Mouse (Mus musculus) hindbrain, embryonic 14.5 days (tissue): ENCODE results near the gene Cep57. TPM values are rescaled to one million over a fixed set of nuclear protein-coding genes. Genes with fewer than 3 reads are reported as not detected.
"Not testable (repeated sequence)": the region's sequence is repeated elsewhere in the genome, so short reads cannot be mapped to it uniquely, and the experiment has no call there.

Source experiments
- ATAC-seq: fragments of 200-750 bp; cut with Nextera tagmentation; 2 replicates; pipeline ENCODE4 v1.8.0; 2017; ENCODE audit warnings: moderate number of reproducible peaks, mild to moderate bottlenecking, moderate TSS enrichment, moderate library complexity; ENCODE audit not compliant: low FRiP score
- DNase-seq: peaks from one replicate; pipeline ENCODE4 v3.0.0-alpha.2; 2015; ENCODE audit warnings: low spot score
- H3K27ac ChIP-seq: fragments of 300-500 bp; sonication (generic); 2 replicates; pipeline ENCODE4 v1.5.1; 2014; ENCODE audit warnings: mild to moderate bottlenecking, moderate library complexity
- H3K27me3 ChIP-seq: fragments of 300-500 bp; sonication (generic); 2 replicates; pipeline ENCODE4 v1.6.1; 2014; ENCODE audit warnings: mild to moderate bottlenecking, low read length, mixed read lengths; ENCODE audit not compliant: control insufficient read depth, insufficient read depth
- H3K36me3 ChIP-seq: fragments of 300-500 bp; sonication (generic); replicated peaks from 2 replicates; pipeline ENCODE4 v1.6.1; 2014; ENCODE audit not compliant: control insufficient read depth, insufficient read depth
- H3K4me1 ChIP-seq: fragments of 300-500 bp; sonication (generic); replicated peaks from 2 replicates; pipeline ENCODE4 v1.6.1; 2014; ENCODE audit warnings: antibody characterized with exemption, low read length, mixed read lengths; ENCODE audit not compliant: control insufficient read depth, insufficient read depth
- H3K4me2 ChIP-seq: fragments of 300-500 bp; sonication (generic); replicated peaks from 2 replicates; pipeline ENCODE4 v1.6.1; 2014; ENCODE audit warnings: mild to moderate bottlenecking, moderate library complexity
- H3K4me3 ChIP-seq: fragments of 300-500 bp; sonication (generic); replicated peaks from 2 replicates; pipeline ENCODE4 v1.5.1; 2014; ENCODE audit warnings: mild to moderate bottlenecking, low read length
- H3K9ac ChIP-seq: fragments of 300-500 bp; sonication (generic); 2 replicates; pipeline ENCODE4 v1.6.1; 2014
- H3K9me3 ChIP-seq: fragments of 300-500 bp; sonication (generic); 2 replicates; pipeline ENCODE4 v1.6.1; 2016; ENCODE audit warnings: low read length; ENCODE audit not compliant: control insufficient read depth
- WGBS: fragments of 180-500 bp; shearing (Covaris S2); extraction: QIAGEN DNeasy Blood & Tissue Kit; methylation state at CpG from one replicate; pipeline ENCODE4 v1.1.7; 2014; 5-methylcytosine and 5-hydroxymethylcytosine counted together
- polyA plus RNA-seq: library from polyadenylated mRNA; unstranded; fragments of >200 nt; fragmentation: Nextera tagmentation; extraction: Ambion mirVana; gene quantifications from 2 replicates; pipeline ENCODE4 v1.2.1, GENCODE M21; 2014

Cep57 gene
- polyA plus RNA-seq, 1 experiment from 2014 or later = 35.5 TPM

- Histone ChIP-seq H3K4me1 (no peaks in the 10 kb centered on the region), H3K27ac (no peak overlapping the region), H3K36me3 (peaks cover 88% of the 10 kb centered on the region), H3K4me3 (no peak overlapping the region), H3K27me3 (no peaks in the 10 kb centered on the region), H3K9me3 (no peaks in the 10 kb centered on the region), H3K9ac (no peak overlapping the region), H3K4me2 (no peak overlapping the region)
- no peak for DNase-seq
- no peak for ATAC-seq
Observed at GRCm38 (mm10) chr9:13809937-13810336, 17.0 kb downstream of the Cep57 start.

- Histone ChIP-seq H3K27ac (no peak overlapping the region), H3K9ac (no peak overlapping the region), H3K4me2 (no peak overlapping the region), H3K9me3 (no peaks in the 10 kb centered on the region), H3K27me3 (no peaks in the 10 kb centered on the region), H3K4me1 (no peaks in the 10 kb centered on the region), H3K4me3 (no peak overlapping the region), H3K36me3 (peaks cover 93% of the 10 kb centered on the region)
- ATAC-seq (no peak), DNase-seq (no peak)
- WGBS = 96% methylated on average over 5 of the region's 5 CpGs
Observed at GRCm38 (mm10) chr9:13807657-13808056, 19.2 kb downstream of the Cep57 start.

- Histone ChIP-seq H3K27me3 (no peaks in the 10 kb centered on the region), H3K36me3 (peaks cover 93% of the 10 kb centered on the region), H3K4me3 (no peak overlapping the region), H3K4me1 (no peaks in the 10 kb centered on the region), H3K4me2 (no peak overlapping the region), H3K27ac (no peak overlapping the region), H3K9ac (no peak overlapping the region), H3K9me3 (no peaks in the 10 kb centered on the region)
- WGBS = 94% methylated on average over 7 of the region's 7 CpGs
- DNase-seq = no peak
- ATAC-seq = no peak
Observed at GRCm38 (mm10) chr9:13806854-13807253, 20.1 kb downstream of the Cep57 start.

GRCm38 (mm10) chr9:13804480-13804879, 22.4 kb downstream of the Cep57 start:
- no peaks in the 10 kb centered on the region for H3K9me3 ChIP-seq
- no peak overlapping the region for H3K9ac ChIP-seq
- no peaks in the 10 kb centered on the region for H3K27me3 ChIP-seq
- DNase-seq (no peak), ATAC-seq (no peak)
- no peak overlapping the region for H3K4me2 ChIP-seq
- WGBS = 75% methylated on average over 1 of the region's 1 CpGs
- no peaks in the 10 kb centered on the region for H3K4me1 ChIP-seq
- no peak overlapping the region for H3K27ac ChIP-seq
- H3K4me3 ChIP-seq = no peak overlapping the region
- peaks cover 88% of the 10 kb centered on the region for H3K36me3 ChIP-seq

- H3K27ac ChIP-seq = no peak overlapping the region
Observed at GRCm38 (mm10) chr9:13794756-13795155, 32.2 kb downstream of the Cep57 start.

GRCm38 (mm10) chr9:13794302-13794701, 32.6 kb downstream of the Cep57 start:
- WGBS = 90% methylated on average over 1 of the region's 1 CpGs
- H3K4me3 ChIP-seq = no peak overlapping the region
- no peak for ATAC-seq
- H3K27ac ChIP-seq = no peak overlapping the region
- DNase-seq = no peak
- no peaks in the 10 kb centered on the region for H3K4me1 ChIP-seq
- H3K9me3 ChIP-seq = no peaks in the 10 kb centered on the region
- no peak overlapping the region for H3K4me2 ChIP-seq
- peaks cover 59% of the 10 kb centered on the region for H3K36me3 ChIP-seq
- no peak overlapping the region for H3K9ac ChIP-seq
- no peaks in the 10 kb centered on the region for H3K27me3 ChIP-seq

More at GRCm38 (mm10) chr9:13794756-13795155, 32.2 kb downstream of the Cep57 start:
- no peak for DNase-seq
- Histone ChIP-seq H3K9ac (no peak overlapping the region), H3K27me3 (no peaks in the 10 kb centered on the region), H3K4me1 (no peaks in the 10 kb centered on the region), H3K4me3 (no peak overlapping the region), H3K9me3 (no peaks in the 10 kb centered on the region), H3K36me3 (peaks cover 59% of the 10 kb centered on the region), H3K4me2 (no peak overlapping the region)
- ATAC-seq = no peak
- 91% methylated on average over 2 of the region's 2 CpGs for WGBS

GRCm38 (mm10) chr9:13790864-13791263, 36.0 kb downstream of the Cep57 start:
- DNase-seq, H3K27me3 ChIP-seq, H3K9me3 ChIP-seq, H3K4me2 ChIP-seq, ATAC-seq, H3K27ac ChIP-seq, H3K4me3 ChIP-seq, H3K9ac ChIP-seq, H3K4me1 ChIP-seq: not testable (repeated sequence)
- H3K36me3 ChIP-seq = peaks cover 59% of the 10 kb centered on the region
- WGBS = 97% methylated on average over 7 of the region's 8 CpGs

- 98% methylated on average over 1 of the region's 1 CpGs for WGBS
- H3K9ac ChIP-seq = no peak overlapping the region
- peaks cover 25% of the 10 kb centered on the region for H3K36me3 ChIP-seq
- peaks cover 6% of the 10 kb centered on the region; the same call in 1 of the 2 replicates for H3K9me3 ChIP-seq
- H3K27ac ChIP-seq = no peak overlapping the region
- no peaks in the 10 kb centered on the region for H3K27me3 ChIP-seq
- H3K4me1 ChIP-seq = no peaks in the 10 kb centered on the region
- ATAC-seq (no peak), DNase-seq (no peak)
- H3K4me2 ChIP-seq = no peak overlapping the region
- no peak overlapping the region for H3K4me3 ChIP-seq
Observed at GRCm38 (mm10) chr9:13781985-13782384, 44.9 kb downstream of the Cep57 start.

- Histone ChIP-seq H3K9ac (no peak overlapping the region), H3K9me3 (no peaks in the 10 kb centered on the region), H3K27me3 (no peaks in the 10 kb centered on the region), H3K4me1 (no peaks in the 10 kb centered on the region), H3K27ac (no peak overlapping the region), H3K4me3 (no peak overlapping the region), H3K36me3 (no peaks in the 10 kb centered on the region), H3K4me2 (no peak overlapping the region)
- DNase-seq (no peak), ATAC-seq (no peak)
- WGBS = 82% methylated on average over 1 of the region's 1 CpGs
Observed at GRCm38 (mm10) chr9:13774732-13775131, 52.2 kb downstream of the Cep57 start.

GRCm38 (mm10) chr9:13766570-13766969, 60.3 kb downstream of the Cep57 start:
- no peaks in the 10 kb centered on the region for H3K27me3 ChIP-seq
- ATAC-seq = no peak

More at GRCm38 (mm10) chr9:13766570-13766969, 60.3 kb downstream of the Cep57 start:
- Histone ChIP-seq H3K4me1 (no peaks in the 10 kb centered on the region), H3K9me3 (no peaks in the 10 kb centered on the region), H3K4me2 (no peak overlapping the region), H3K4me3 (no peak overlapping the region), H3K36me3 (no peaks in the 10 kb centered on the region), H3K27ac (no peak overlapping the region), H3K9ac (no peak overlapping the region)
- no peak for DNase-seq
- WGBS = 85% methylated on average over 7 of the region's 7 CpGs
